Mouse (Mus musculus) T-helper 17 cell (primary cell): ENCODE measurements around the gene Gosr1.
"Not testable (repeated sequence)": the region's sequence is repeated elsewhere in the genome, so short reads cannot be mapped to it uniquely, and the experiment has no call there.

Experiments used
- in situ Hi-C, 2 experiments: fragments of 300-600 bp; cut with MboI, MseI; formaldehyde crosslinking; loops; 1 replicate in 1 of 2; 2 replicates in 1 of 2; pipeline ENCODE4 v1.15.1; 2025; ENCODE audit warnings: high pct_unique_total_duplicates in 2 of 2

The Gosr1 gene

DNA sequence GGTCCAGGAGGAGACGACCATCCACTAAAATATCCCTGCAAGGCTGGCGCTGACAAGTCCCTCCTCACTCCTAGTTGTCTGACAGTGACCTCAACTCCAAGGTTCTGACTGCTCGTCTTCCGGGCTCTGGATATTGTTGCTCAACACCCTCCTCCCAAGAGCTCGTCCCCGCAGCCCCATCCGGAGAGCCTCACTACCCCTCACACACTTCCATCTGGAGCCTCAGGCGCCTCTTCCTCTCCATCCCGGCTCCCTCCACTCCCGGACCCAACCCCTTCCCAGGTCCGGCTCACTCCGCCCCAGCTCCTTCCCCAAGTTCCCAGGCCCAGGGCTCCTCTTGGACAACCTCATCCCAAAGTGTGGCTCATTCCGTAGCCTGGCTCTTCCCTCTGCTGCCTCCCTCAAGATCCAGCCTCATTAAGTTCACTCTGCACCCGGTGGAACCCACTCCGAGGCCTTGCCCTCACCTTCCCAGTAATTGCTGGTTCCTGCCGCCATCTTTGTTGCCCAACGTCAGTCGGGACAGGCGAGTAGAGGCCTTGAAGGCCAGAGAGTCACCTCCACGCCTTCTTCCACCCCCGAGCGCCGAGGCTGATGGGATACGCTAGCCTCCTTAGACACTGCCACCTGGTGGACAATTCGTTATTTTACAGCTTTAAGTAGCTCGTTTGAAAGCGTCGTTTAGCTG, at the start of gene Gosr1:
TSS of gene Gosr1 (minus strand) at position 527 of the 688 bp plus-strand sequence.
- in situ Hi-C loops: no loop called here

- in situ Hi-C loops: no loop called here
Observed at GRCm38 (mm10) chr11:76810706-76811495, 47.5 kb upstream of the Gosr1 start.

DNA sequence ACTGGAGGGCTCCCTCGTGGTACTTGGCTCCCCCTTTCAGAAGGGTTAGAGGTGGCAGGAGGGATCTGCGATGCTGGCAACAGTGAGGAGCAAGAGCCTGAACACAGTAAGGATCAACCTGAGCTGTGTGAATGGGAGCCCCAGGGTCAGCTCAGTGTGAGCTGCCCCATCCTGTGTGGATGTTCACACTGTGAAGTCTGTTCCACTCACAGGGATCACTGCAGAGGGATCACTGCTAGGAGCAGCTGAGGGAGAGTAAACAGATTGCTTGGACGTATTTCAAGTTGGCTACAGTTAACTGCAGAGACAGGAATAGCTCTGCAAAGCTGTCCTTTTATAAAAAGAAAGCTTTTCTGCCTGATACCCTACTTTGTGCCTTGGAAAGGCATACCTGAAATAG, 46.1 kb upstream of the Gosr1 start:
- in situ Hi-C loops: no loop called here

DNA sequence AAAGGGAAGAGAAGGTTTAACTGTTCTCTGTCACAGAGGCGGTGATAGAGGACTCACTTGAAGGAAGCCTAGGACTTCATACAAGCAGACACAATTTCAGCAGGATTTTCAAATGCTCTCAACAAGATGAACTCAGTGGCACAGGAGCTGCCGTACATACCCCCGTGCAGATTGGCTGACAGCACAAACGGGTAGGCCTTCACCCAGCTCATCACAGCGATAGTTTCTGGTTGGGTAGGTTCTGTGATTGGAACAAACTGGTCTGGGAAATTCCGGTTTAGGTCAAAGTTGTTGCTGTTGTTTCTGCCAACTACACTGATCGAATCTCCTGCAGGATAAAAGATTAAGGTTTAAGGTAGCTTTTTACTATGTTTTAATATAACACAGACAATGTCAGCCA, 45.2 kb upstream of the Gosr1 start:
- in situ Hi-C loops: no loop called here

DNA sequence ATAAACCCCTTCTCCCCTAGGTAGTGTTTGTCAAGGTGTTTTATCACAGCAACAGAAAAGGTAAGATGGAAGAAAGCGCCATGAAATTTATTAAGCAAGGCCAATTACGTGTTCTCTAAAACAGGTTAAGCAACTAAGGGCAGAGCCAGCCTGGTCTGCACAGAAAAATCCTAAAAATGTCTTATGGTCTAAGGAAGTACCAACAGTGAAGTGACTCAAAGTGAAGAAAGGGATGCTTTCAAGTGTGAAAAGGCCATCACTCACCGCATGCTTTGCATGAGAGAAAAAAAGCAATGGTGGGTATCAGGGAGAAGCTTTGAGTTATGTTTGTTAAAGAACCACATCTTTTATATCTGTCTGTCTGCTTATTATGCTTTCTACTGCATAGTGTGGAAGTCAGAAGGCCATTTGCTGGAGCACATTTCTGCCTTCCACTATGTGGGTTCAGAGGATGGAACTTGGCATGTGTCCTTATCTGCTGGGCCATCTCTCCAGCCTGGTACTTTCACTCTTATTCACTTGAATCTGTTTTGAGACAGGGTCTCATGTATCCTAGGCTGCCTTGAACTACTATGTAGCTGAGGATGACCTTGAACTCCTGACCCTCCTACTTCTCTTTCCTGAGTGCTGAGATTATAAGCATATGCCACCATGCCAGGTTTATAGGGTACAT, 43.8 kb upstream of the Gosr1 start:
- in situ Hi-C loops: no loop called here

- in situ Hi-C loops: no loop called here
Observed at GRCm38 (mm10) chr11:76806026-76806425, 42.6 kb upstream of the Gosr1 start.

GRCm38 (mm10) chr11:76805072-76805471, 41.7 kb upstream of the Gosr1 start:
- in situ Hi-C loops: not testable (repeated sequence)

GRCm38 (mm10) chr11:76803266-76803665, 39.9 kb upstream of the Gosr1 start:
- in situ Hi-C loops: loop anchor here in 1 of 2 experiments (5.0 kb wide), 1 partner anchor 34 kb away; no protein-coding TSS in a partner anchor

- in situ Hi-C loops: loop anchor here in 1 of 2 experiments (25.0 kb wide), 1 partner anchor 1490 kb away; the partner anchor contains the start of gene BC030499
Observed at GRCm38 (mm10) chr11:76797236-76797635, 33.9 kb upstream of the Gosr1 start.

GRCm38 (mm10) chr11:76795326-76795725, 31.9 kb upstream of the Gosr1 start:
- in situ Hi-C loops: loop anchor here in 1 of 2 experiments (25.0 kb wide), 1 partner anchor 1492 kb away; the partner anchor contains the start of gene BC030499

GRCm38 (mm10) chr11:76791331-76791730, 28.0 kb upstream of the Gosr1 start:
- in situ Hi-C loops: loop anchor here in 1 of 2 experiments (25.0 kb wide), 1 partner anchor 1496 kb away; the partner anchor contains the start of gene BC030499

DNA sequence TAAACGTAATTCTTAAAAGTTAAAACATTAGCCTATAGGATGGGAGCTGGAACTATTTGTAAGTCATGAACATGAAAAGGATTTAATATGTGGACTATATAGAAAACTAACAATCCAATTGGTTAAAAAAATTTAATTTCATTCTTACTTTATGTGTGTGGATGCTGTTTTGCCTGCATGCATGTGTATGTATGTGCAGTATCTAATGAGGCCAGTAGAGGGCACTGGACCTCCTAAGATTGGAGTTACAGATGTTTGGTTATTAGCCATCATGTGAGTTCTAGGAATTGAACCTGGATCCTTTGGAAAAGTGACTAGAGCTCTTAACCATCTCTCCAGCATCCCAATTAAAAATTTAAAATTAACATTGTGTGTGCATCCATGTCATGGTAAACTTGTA, 25.9 kb upstream of the Gosr1 start:
- in situ Hi-C loops: loop anchor here (5.0 to 25.0 kb wide), 4 partner anchors 103 to 1498 kb away; partner anchors contain the start of genes BC030499 (in 1 of the 2) and Tmigd1 (in 1 of the 2)

DNA sequence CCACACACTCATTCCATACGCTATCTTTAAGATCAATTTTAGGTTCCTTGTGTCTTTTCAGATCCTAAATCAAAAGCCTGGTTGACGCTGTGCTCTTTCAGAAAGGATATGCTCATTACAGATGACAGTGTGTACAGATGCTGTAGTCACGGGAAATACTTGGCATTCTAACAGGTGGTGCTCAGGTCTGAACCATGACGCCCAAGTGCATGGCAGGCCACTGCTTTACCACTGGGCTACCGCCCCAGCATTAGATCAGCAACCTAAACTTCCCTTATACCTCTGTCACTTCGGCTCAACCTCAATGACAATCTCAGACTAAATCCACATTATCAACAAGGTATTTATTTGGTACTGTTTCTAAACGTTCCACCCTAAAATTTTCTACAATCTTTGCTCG, 12.2 kb upstream of the Gosr1 start:
- in situ Hi-C loops: loop anchor here in 1 of 2 experiments (25.0 kb wide), 1 partner anchor 1512 kb away; the partner anchor contains the start of gene BC030499

- in situ Hi-C loops: no loop called here
Observed at GRCm38 (mm10) chr11:76773811-76774210, 10.4 kb upstream of the Gosr1 start.

GRCm38 (mm10) chr11:76770566-76770965, 7.2 kb upstream of the Gosr1 start:
- in situ Hi-C loops: no loop called here

DNA sequence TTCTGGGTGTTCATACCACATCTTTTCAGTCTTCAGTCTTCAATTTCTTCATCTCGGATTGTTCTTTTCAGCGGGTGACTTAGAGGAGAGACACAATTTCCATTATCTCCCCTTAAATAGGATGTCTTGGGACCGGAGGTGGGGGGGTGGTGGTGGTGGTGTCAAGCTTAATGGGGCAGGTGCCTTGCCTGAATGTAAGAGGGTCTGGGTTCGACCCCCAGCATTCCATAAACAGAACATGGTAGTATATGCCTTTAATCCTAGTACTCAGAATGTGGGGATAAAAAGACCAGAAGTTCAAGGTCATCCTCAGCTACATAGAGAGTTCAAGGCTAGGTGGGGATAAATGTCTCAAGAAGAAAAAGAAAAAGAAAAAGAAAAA, 353 bp upstream of the Gosr1 start:
- in situ Hi-C loops: no loop called here

- in situ Hi-C loops: no loop called here
Observed at GRCm38 (mm10) chr11:76752276-76752675, 11.1 kb downstream of the Gosr1 start.

DNA sequence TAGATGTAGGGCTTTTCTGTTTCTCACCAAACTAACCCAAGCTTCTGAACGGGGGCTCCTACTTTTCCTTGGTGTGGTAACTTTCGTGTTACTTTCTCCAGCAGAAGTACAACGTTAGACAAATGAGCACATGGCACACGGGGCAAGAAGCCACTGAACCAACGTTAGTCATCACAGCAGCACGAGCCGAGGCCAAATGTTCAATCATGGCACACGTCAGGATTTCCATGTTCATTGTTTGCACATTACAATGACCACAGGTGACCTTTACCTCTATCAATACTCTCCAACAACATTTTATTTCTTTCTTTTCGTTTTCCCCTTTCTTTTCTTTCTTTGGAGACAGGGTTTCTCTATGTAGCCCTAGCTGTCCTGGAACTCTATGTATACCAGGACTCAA, 14.6 kb downstream of the Gosr1 start:
- in situ Hi-C loops: no loop called here

GRCm38 (mm10) chr11:76745921-76746320, 17.5 kb downstream of the Gosr1 start:
- in situ Hi-C loops: no loop called here

DNA sequence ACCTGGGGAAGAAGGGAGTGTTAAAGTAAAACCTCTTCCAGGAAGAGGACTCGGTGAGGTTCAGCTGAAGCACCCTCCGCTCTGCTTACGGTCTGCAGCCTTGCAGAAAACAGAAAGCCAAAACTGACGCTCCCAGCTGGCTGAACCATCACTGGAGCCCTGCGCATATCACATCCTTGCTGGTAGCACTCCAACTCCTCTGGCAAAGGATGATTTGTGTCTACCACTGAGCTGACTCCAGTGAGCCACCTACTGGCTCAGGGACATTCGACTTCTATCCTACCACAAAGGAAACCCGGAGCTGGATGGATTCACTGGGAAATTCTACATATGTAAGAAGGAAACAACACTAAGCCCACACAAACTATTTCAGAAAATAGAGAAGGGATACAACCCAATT, 18.8 kb downstream of the Gosr1 start:
- in situ Hi-C loops: no loop called here

DNA sequence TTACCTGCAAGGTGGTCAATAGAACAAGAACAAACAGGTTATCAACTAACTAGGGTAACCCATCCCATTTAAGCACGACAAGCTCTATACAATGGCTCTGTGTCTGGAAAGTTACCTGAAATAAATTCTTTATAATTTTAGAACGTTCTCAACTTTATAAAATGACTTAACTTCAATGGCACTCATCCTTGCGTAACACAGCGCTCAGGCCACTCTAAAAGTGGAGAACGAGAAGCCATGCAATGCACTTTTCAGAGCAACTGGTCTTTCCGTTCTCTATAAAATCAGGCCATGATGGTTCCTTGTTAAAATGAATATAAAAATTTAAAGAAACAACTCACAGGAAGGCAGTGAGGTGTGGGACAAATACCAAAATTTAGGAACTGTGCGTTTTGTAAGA, 20.9 kb downstream of the Gosr1 start:
- in situ Hi-C loops: no loop called here

- in situ Hi-C loops: no loop called here
Observed at GRCm38 (mm10) chr11:76739125-76739524, 24.3 kb downstream of the Gosr1 start.
